Mouse (Mus musculus) adrenal gland, postnatal 4 days (tissue): ENCODE measurements around the gene P2ry6. TPM values are rescaled to one million over a fixed set of nuclear protein-coding genes. Genes with fewer than 3 reads are reported as not detected.

ENCODE experiments used
- DNase-seq, 2 experiments: peaks; one replicate each; pipeline ENCODE4 v3.0.0; 2021 to 2022; ENCODE audit warnings: low spot score in 2 of 2, mixed read lengths in 2 of 2
- total RNA-seq, 2 experiments: library from RNA; stranded (reverse); gene quantifications; 2 replicates each; pipeline ENCODE4 v1.2.3; 2021

Gene P2ry6
- total RNA-seq, 2 experiments from 2014 or later: 6.5 to 7.1 TPM

- no peak for DNase-seq
Observed at GRCm38 (mm10) chr7:100919006-100919808, 55.2 kb downstream of the P2ry6 start.

- DNase-seq: peak in 1 of 2 experiments; percentile 55
Observed at GRCm38 (mm10) chr7:100918176-100918575, 56.3 kb downstream of the P2ry6 start.

DNA sequence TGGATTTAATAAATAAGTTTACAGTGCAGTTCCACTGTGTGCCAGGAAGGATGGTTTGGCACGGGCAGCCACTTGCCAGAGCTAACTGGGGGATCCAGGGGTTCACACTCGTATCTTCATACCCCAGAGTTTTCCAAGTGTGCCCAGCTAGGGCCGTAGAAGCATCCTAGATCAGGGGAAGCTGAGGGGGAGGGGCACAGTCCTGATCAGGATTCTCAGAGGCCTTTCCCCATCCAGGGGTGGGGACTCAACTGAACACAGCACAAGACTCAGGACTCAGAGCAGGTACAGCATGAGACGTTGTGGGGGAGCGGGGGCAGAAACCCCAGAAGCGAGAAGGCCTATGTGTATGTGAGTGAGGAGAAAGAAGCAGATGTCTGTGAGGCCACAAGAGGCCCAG lies 56.7 kb downstream of the P2ry6 start:
- no peak for DNase-seq

DNA sequence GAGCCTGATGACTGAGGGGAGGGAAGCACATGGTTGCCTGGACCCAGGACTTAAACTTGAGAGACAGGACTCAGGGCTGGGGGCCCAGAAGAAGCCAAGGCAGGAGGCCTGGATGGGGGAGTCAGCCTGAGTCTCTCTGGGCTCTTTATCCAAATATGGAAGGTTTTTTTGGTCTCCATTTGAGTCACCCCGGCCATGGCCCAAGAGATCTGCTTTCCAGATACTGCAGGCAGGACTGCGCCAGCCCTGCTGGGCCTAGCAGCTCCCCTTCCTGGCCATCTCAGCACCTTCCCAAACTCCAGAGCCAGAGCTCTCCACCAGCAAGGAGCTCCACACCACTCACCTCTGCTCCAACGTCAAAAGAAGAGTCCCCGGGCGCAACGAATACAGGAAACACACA lies 57.9 kb downstream of the P2ry6 start:
- no peak for DNase-seq

DNA sequence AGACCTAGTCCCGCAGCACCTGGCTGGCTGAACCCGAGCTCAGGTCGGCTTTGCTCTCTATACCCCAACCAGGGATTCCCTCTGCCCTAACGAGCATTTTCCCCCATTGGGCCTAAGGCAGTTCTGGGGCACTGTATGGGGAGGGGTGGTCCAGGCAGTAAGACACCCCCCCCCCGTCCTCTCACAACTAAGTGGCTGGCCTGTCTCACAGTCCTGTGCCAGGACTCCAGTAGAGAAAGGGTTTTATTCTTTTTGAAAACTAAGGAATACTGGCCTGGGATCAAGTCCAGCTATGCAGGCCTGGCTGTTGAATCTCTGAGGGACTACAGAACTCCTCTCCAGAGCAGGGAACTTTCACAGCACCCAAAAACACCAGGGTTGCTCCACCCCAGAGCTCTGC lies 59.2 kb downstream of the P2ry6 start:
- no peak for DNase-seq

DNA sequence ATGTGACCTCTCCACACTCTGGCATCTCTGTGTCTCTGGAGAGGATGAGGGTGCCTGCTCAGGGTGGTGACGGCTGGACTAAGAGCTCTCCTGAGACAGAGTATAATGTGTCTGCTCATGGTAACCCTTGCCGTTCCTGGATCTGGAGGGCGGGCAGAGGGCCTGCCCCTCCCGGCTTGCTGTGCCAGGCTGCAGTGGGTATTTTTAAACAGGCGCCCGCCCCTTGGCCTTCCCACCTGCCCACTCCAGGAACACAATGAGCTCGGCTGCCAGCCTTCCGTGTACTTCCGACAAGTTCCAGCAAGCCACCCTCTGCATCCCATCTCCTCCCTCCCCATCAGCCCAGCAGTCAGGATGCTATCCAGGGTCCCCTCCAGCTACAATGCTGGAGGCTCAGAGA lies 62.7 kb downstream of the P2ry6 start:
- DNase-seq: no peak

GRCm38 (mm10) chr7:100911246-100911770 lies 63.1 kb downstream of the P2ry6 start:
- no peak for DNase-seq

GRCm38 (mm10) chr7:100908567-100908966 lies 65.9 kb downstream of the P2ry6 start:
- DNase-seq: no peak

DNA sequence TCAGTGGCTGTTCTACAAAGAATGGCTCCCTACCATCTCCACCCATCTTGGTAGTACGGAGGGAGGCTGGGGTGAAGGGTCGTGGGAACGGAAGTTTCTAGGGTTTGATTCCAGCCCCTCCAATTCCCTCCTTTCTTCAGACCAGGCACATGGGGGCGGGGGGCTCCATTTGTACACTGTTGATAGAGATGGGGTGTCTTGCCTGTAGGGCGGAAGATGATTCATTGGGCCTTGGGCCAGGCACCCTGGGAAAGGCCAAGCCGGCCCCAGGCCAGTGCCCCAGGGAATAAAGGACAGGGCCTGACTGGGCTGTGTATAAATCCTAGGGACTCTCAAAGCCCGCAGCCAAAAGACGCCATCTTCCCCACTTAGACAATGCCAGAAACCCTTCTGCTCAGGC lies 66.4 kb downstream of the P2ry6 start:
- no peak for DNase-seq

- peak in 1 of 2 experiments; percentile 72 for DNase-seq
Observed at GRCm38 (mm10) chr7:100907231-100907630, 67.2 kb downstream of the P2ry6 start.

DNA sequence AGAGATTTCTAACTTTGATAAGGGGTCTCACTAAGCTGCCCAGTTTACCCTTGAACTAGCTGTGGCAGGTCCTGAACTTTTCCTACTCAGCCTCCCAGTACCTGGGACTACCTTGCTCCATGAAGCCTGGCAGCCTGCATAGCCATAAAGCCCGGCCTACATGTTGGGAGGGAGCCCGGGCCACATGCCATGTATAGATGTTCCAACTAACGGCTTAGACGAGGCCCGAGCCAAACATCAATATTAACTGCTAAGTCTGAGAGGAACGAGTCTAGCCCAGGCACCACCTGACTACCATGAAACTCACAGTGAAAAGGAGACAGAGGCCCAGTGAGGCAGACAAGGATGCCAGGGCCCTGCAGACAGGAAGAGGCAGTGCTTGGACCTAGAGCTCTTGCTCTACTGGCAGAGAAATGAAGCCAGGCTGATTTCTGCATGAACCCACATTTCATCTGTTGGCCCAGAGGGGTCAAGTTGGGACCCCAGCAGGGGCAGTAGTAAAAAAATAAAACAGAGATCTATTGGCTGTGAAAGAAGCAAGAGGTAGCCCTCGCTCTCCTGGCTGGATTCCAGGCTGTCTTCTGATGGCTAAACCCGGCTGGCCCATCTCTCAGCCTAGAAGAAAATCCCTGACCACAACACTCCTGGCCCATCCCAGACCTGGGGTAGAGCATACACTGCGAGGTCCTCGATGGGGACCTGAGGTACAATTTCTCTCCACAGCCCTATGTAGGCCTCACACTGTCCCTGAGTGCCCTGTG lies 68.2 kb downstream of the P2ry6 start:
- no peak for DNase-seq

DNA sequence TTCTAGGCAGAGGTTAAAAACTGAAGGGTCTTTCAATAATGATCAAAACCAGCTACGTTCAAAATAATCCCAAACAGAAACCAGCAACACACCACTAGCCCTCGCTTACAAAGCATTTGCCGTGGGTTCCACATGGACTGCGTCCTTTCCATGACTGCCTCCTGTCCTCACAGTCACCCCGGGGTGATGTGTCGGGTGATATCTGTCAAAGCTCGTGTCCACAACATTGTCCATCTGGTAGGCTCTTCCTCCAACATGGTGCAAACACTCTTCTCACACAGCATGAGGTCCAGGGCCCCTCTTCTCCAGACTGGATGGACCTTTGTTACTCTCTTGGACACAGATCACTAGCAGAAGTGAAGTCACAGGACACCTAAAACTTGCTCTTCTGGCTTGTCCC lies 69.4 kb downstream of the P2ry6 start:
- DNase-seq: no peak

DNA sequence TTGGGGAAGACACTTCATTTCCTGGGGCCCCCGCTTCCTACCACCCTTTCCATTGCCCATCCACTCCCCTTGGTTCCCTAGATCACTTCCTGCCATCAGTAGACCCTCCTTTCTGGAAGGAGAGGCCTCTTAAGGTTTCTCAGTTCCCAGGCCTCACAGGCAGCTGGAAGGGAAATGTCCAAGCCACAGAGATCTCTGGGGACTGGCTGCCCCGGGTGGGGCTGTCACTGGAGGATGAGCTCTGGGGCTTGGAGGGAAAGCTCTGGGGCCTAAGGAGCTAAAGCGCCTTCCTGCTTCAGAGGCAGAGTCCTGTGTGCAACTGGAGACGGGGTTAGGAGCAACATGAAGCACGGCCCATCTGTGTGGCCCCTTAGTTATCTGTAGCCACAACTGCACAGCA lies 69.8 kb downstream of the P2ry6 start:
- no peak for DNase-seq

GRCm38 (mm10) chr7:100902451-100903137 lies 71.9 kb downstream of the P2ry6 start:
- no peak for DNase-seq

GRCm38 (mm10) chr7:100897828-100898227 lies 76.6 kb downstream of the P2ry6 start:
- DNase-seq: no peak

DNA sequence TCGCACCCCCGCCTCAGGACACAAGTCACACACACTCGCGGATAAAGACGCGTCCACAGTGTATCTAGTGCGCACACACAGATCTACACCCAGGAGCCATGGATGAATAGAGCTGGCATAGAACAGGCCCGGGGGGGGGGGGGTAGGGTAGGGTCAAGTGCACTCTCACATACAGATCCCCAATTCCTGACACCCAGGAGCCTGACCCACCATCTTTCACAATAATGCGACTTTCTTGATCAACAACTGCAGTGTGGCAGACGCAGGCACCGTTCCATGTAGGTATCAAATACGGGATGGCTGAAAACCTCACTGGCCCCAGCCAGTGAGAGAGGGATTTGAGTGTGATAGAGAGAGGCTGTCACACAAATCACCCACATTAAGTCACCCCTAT lies 79.6 kb downstream of the P2ry6 start:
- DNase-seq: no peak

- no peak for DNase-seq
Observed at GRCm38 (mm10) chr7:100894057-100894832, 80.2 kb downstream of the P2ry6 start.

- peak; percentile 54 to 60 for DNase-seq
Observed at GRCm38 (mm10) chr7:100893249-100894056, 81.0 kb downstream of the P2ry6 start.
